Mouse (Mus musculus) intestine, embryonic 15.5 days (tissue): ENCODE data around the gene Gatad2b. TPM values are rescaled to one million over a fixed set of nuclear protein-coding genes. Genes with fewer than 3 reads are reported as not detected.
A peak's percentile ranks its signal among the peaks of the same experiment; 100 is the strongest.

ENCODE experiments used
- ATAC-seq: fragments of 200-750 bp; cut with Nextera tagmentation; 2 replicates; pipeline ENCODE4 v1.8.0; 2017; ENCODE audit warnings: moderate TSS enrichment, moderate library complexity
- H3K27ac ChIP-seq: fragments of 300-500 bp; sonication (generic); 2 replicates; pipeline ENCODE4 v1.5.1; 2015; ENCODE audit warnings: mild to moderate bottlenecking, inconsistent platforms
- H3K27me3 ChIP-seq: fragments of 300-500 bp; sonication (generic); replicated peaks from 2 replicates; pipeline ENCODE4 v1.6.1; 2015; ENCODE audit warnings: inconsistent platforms
- H3K36me3 ChIP-seq: fragments of 300-500 bp; sonication (generic); 2 replicates; pipeline ENCODE4 v1.6.1; 2015; ENCODE audit warnings: inconsistent platforms
- H3K4me1 ChIP-seq: fragments of 300-500 bp; sonication (generic); replicated peaks from 2 replicates; pipeline ENCODE4 v1.6.1; 2015; ENCODE audit warnings: inconsistent platforms
- H3K4me2 ChIP-seq: fragments of 300-500 bp; sonication (generic); replicated peaks from 2 replicates; pipeline ENCODE4 v1.6.1; 2015; ENCODE audit warnings: mild to moderate bottlenecking, inconsistent platforms
- H3K4me3 ChIP-seq: fragments of 300-500 bp; sonication (generic); replicated peaks from 2 replicates; pipeline ENCODE4 v1.5.1; 2015; ENCODE audit warnings: inconsistent platforms
- H3K9ac ChIP-seq: fragments of 300-500 bp; sonication (generic); 2 replicates; pipeline ENCODE4 v1.6.1; 2015; ENCODE audit warnings: inconsistent platforms
- H3K9me3 ChIP-seq: fragments of 300-500 bp; sonication (generic); 2 replicates; pipeline ENCODE4 v1.6.1; 2016; ENCODE audit warnings: inconsistent platforms
- WGBS: fragments of 180-500 bp; shearing (Covaris S2); methylation state at CpG from one replicate; pipeline ENCODE4 v1.1.7; 2015; 5-methylcytosine and 5-hydroxymethylcytosine counted together
- polyA plus RNA-seq: library from polyadenylated mRNA; unstranded; fragments of >200 nt; fragmentation: Nextera tagmentation; extraction: Ambion mirVana; gene quantifications from 2 replicates; pipeline ENCODE4 v1.2.1, GENCODE M21; 2015

Gene Gatad2b
- polyA plus RNA-seq, 1 experiment from 2014 or later = 9.0 TPM

- Histone ChIP-seq H3K4me1 (peaks cover 8% of the 10 kb centered on the region), H3K4me3 (no peak overlapping the region), H3K9ac (no peak overlapping the region), H3K36me3 (no peaks in the 10 kb centered on the region), H3K27me3 (no peaks in the 10 kb centered on the region), H3K27ac (no peak overlapping the region), H3K4me2 (no peak overlapping the region), H3K9me3 (no peaks in the 10 kb centered on the region)
- 89% methylated on average over 1 of the region's 1 CpGs for WGBS
- no peak for ATAC-seq
Measured at GRCm38 (mm10) chr3:90290602-90291001, 2.4 kb upstream of the Gatad2b start.

- 36% methylated on average over 2 of the region's 2 CpGs for WGBS
- peak overlapping the region; percentile 92 for H3K27ac ChIP-seq
- no peaks in the 10 kb centered on the region for H3K9me3 ChIP-seq
- no peaks in the 10 kb centered on the region for H3K36me3 ChIP-seq
- H3K4me2 ChIP-seq = peak overlapping the region; percentile 63
- H3K9ac ChIP-seq = peak overlapping the region; percentile 72; the same call in 1 of the 2 replicates
- no peaks in the 10 kb centered on the region for H3K27me3 ChIP-seq
- no peak for ATAC-seq
- peak overlapping the region; percentile 53 for H3K4me3 ChIP-seq
- peaks cover 8% of the 10 kb centered on the region for H3K4me1 ChIP-seq
Measured at GRCm38 (mm10) chr3:90291982-90292344, 1.0 kb upstream of the Gatad2b start.

- Histone ChIP-seq H3K27me3 (no peaks in the 10 kb centered on the region), H3K36me3 (no peaks in the 10 kb centered on the region), H3K27ac (peak overlapping the region; percentile 96), H3K4me1 (peaks cover 8% of the 10 kb centered on the region), H3K9me3 (no peaks in the 10 kb centered on the region), H3K4me3 (peak overlapping the region; percentile 84), H3K4me2 (peak overlapping the region; percentile 72), H3K9ac (peak overlapping the region; percentile 86)
- 1% methylated on average over 37 of the region's 68 CpGs for WGBS
- peak; percentile 50 for ATAC-seq
Measured at GRCm38 (mm10) chr3:90293352-90294063, 530 bp downstream of the Gatad2b start.

GRCm38 (mm10) chr3:90294064-90294440 lies 1.1 kb downstream of the Gatad2b start:
- peak overlapping the region; percentile 72 for H3K4me2 ChIP-seq
- H3K9ac ChIP-seq = peak overlapping the region; percentile 86
- H3K27ac ChIP-seq = peak overlapping the region; percentile 96; the same call in 1 of the 2 replicates
- no peaks in the 10 kb centered on the region for H3K9me3 ChIP-seq
- ATAC-seq = no peak
- no peaks in the 10 kb centered on the region for H3K27me3 ChIP-seq
- peaks cover 8% of the 10 kb centered on the region for H3K4me1 ChIP-seq
- peak overlapping the region; percentile 84 for H3K4me3 ChIP-seq
- WGBS = 2% methylated on average over 11 of the region's 11 CpGs
- H3K36me3 ChIP-seq = no peaks in the 10 kb centered on the region

- peak overlapping the region; percentile 72 for H3K4me2 ChIP-seq
- no peaks in the 10 kb centered on the region for H3K9me3 ChIP-seq
- H3K27me3 ChIP-seq = no peaks in the 10 kb centered on the region
- peak overlapping the region; percentile 84 for H3K4me3 ChIP-seq
- peak overlapping the region; percentile 86 for H3K9ac ChIP-seq
- 59% methylated on average over 2 of the region's 2 CpGs for WGBS
- ATAC-seq = no peak
- H3K4me1 ChIP-seq = peaks cover 8% of the 10 kb centered on the region
- H3K36me3 ChIP-seq = no peaks in the 10 kb centered on the region
- no peak overlapping the region for H3K27ac ChIP-seq
Measured at GRCm38 (mm10) chr3:90294651-90295050, 1.7 kb downstream of the Gatad2b start.

GRCm38 (mm10) chr3:90305801-90306200 lies 12.8 kb downstream of the Gatad2b start:
- no peak overlapping the region for H3K9ac ChIP-seq
- H3K9me3 ChIP-seq = no peaks in the 10 kb centered on the region
- H3K4me2 ChIP-seq = no peak overlapping the region
- WGBS = 64% methylated on average over 3 of the region's 3 CpGs
- H3K27me3 ChIP-seq = no peaks in the 10 kb centered on the region
- no peak overlapping the region for H3K27ac ChIP-seq
- no peak for ATAC-seq
- H3K4me1 ChIP-seq = 0 out of 2 replicates have a peak, but pooled peaks cover 7% of the 10 kb centered on the region
- H3K4me3 ChIP-seq = no peak overlapping the region
- no peaks in the 10 kb centered on the region for H3K36me3 ChIP-seq

- Histone ChIP-seq H3K27ac (no peak overlapping the region), H3K4me1 (peaks cover 7% of the 10 kb centered on the region; the same call in 1 of the 2 replicates), H3K9me3 (no peaks in the 10 kb centered on the region), H3K4me2 (no peak overlapping the region), H3K4me3 (no peak overlapping the region), H3K9ac (no peak overlapping the region), H3K36me3 (no peaks in the 10 kb centered on the region), H3K27me3 (no peaks in the 10 kb centered on the region)
- ATAC-seq = no peak
Measured at GRCm38 (mm10) chr3:90309589-90309988, 16.6 kb downstream of the Gatad2b start.

- no peak overlapping the region for H3K9ac ChIP-seq
- no peak overlapping the region for H3K27ac ChIP-seq
- no peaks in the 10 kb centered on the region for H3K27me3 ChIP-seq
- H3K36me3 ChIP-seq = no peaks in the 10 kb centered on the region
- no peak overlapping the region for H3K4me3 ChIP-seq
- no peak for ATAC-seq
- H3K4me2 ChIP-seq = no peak overlapping the region
- no peaks in the 10 kb centered on the region for H3K9me3 ChIP-seq
- peaks cover 3% of the 10 kb centered on the region; the same call in 1 of the 2 replicates for H3K4me1 ChIP-seq
Measured at GRCm38 (mm10) chr3:90313367-90313766, 20.4 kb downstream of the Gatad2b start.

GRCm38 (mm10) chr3:90314241-90314640 lies 21.3 kb downstream of the Gatad2b start:
- no peak overlapping the region for H3K4me2 ChIP-seq
- no peaks in the 10 kb centered on the region for H3K9me3 ChIP-seq
- H3K36me3 ChIP-seq = no peaks in the 10 kb centered on the region
- no peak overlapping the region for H3K9ac ChIP-seq
- H3K27me3 ChIP-seq = no peaks in the 10 kb centered on the region
- no peak overlapping the region for H3K27ac ChIP-seq
- ATAC-seq = no peak
- H3K4me1 ChIP-seq = peaks cover under 1% of the 10 kb centered on the region; the same call in 1 of the 2 replicates
- no peak overlapping the region for H3K4me3 ChIP-seq

- 41% methylated on average over 6 of the region's 6 CpGs for WGBS
- ATAC-seq = 0 out of 2 replicates have a peak, but pooled peaks have one; percentile 16
- Histone ChIP-seq H3K4me3 (no peak overlapping the region), H3K36me3 (no peaks in the 10 kb centered on the region), H3K4me1 (peaks cover 9% of the 10 kb centered on the region; the same call in 1 of the 2 replicates), H3K27me3 (no peaks in the 10 kb centered on the region), H3K9me3 (no peaks in the 10 kb centered on the region), H3K9ac (no peak overlapping the region), H3K27ac (0 out of 2 replicates have a peak overlapping the region, but pooled peaks have one; percentile 51), H3K4me2 (peak overlapping the region; percentile 41)
Measured at GRCm38 (mm10) chr3:90322289-90322688, 29.3 kb downstream of the Gatad2b start.

GRCm38 (mm10) chr3:90323119-90323518 lies 30.1 kb downstream of the Gatad2b start:
- Histone ChIP-seq H3K9me3 (no peaks in the 10 kb centered on the region), H3K9ac (no peak overlapping the region), H3K27me3 (no peaks in the 10 kb centered on the region), H3K4me2 (peak overlapping the region; percentile 31; the same call in 1 of the 2 replicates), H3K27ac (no peak overlapping the region), H3K36me3 (no peaks in the 10 kb centered on the region), H3K4me1 (peaks cover 9% of the 10 kb centered on the region; the same call in 1 of the 2 replicates), H3K4me3 (no peak overlapping the region)
- peak; percentile 89 for ATAC-seq
- 9% methylated on average over 5 of the region's 5 CpGs for WGBS

GRCm38 (mm10) chr3:90332485-90332884 lies 39.5 kb downstream of the Gatad2b start:
- Histone ChIP-seq H3K9me3 (no peaks in the 10 kb centered on the region), H3K36me3 (no peaks in the 10 kb centered on the region), H3K4me1 (no peaks in the 10 kb centered on the region), H3K27me3 (no peaks in the 10 kb centered on the region), H3K9ac (no peak overlapping the region), H3K4me3 (no peak overlapping the region), H3K4me2 (no peak overlapping the region), H3K27ac (no peak overlapping the region)
- 91% methylated on average over 5 of the region's 5 CpGs for WGBS
- ATAC-seq = no peak

GRCm38 (mm10) chr3:90335517-90335916 lies 42.5 kb downstream of the Gatad2b start:
- H3K4me3 ChIP-seq = no peak overlapping the region
- no peak for ATAC-seq

More at GRCm38 (mm10) chr3:90335517-90335916, 42.5 kb downstream of the Gatad2b start:
- no peak overlapping the region for H3K27ac ChIP-seq
- no peaks in the 10 kb centered on the region for H3K36me3 ChIP-seq
- H3K9ac ChIP-seq = no peak overlapping the region
- H3K27me3 ChIP-seq = no peaks in the 10 kb centered on the region
- no peaks in the 10 kb centered on the region for H3K4me1 ChIP-seq
- no peak overlapping the region for H3K4me2 ChIP-seq
- no peaks in the 10 kb centered on the region for H3K9me3 ChIP-seq
